Mouse (Mus musculus) ES-E14 (cell line): ENCODE measurements around the gene Myo6.

Experiments used
- CHD2 ChIP-seq: IDR thresholded peaks from 2 replicates; pipeline ENCODE4 v1.6.1; 2014; ENCODE audit warnings: mild to moderate bottlenecking, low read depth, low read length, inconsistent platforms
- HCFC1 ChIP-seq: IDR thresholded peaks from 2 replicates; pipeline ENCODE4 v1.6.1; 2012; ENCODE audit warnings: low read length, inconsistent platforms, borderline replicate concordance; ENCODE audit not compliant: insufficient read depth
- ZC3H11A ChIP-seq: IDR thresholded peaks from 2 replicates; pipeline ENCODE4 v1.6.1; 2012; ENCODE audit warnings: low read depth, mild to moderate bottlenecking, inconsistent platforms, low read length, borderline replicate concordance
- ZNF384 ChIP-seq: IDR thresholded peaks from 2 replicates; pipeline ENCODE4 v1.6.1; 2012; ENCODE audit warnings: low read depth, low read length, inconsistent platforms

- TF ChIP-seq HCFC1 (no peak), ZC3H11A (no peak), CHD2 (no peak), ZNF384 (no peak)
Observed at GRCm38 (mm10) chr9:80299031-80299430, 134.2 kb downstream of the Myo6 start.
